Mouse (Mus musculus): ENCODE data around the gene Mllt10. TPM values are rescaled to one million over a fixed set of nuclear protein-coding genes. Genes with fewer than 3 reads are reported as not detected.

Gene Mllt10
- total RNA-seq, 2 experiments from 2014 or later: 31.0 to 33.4 TPM

- DNase-seq: no peak
Measured at GRCm38 (mm10) chr2:18201820-18202462, 146.9 kb downstream of the Mllt10 start.

GRCm38 (mm10) chr2:18202923-18203322 lies 147.9 kb downstream of the Mllt10 start:
- no peak for DNase-seq

- peak; percentile 66 to 72 for DNase-seq
Measured at GRCm38 (mm10) chr2:18205118-18205517, 150.1 kb downstream of the Mllt10 start.

GRCm38 (mm10) chr2:18206811-18207210 lies 151.8 kb downstream of the Mllt10 start:
- DNase-seq: no peak

GRCm38 (mm10) chr2:18208578-18208977 lies 153.5 kb downstream of the Mllt10 start:
- DNase-seq: no peak

GRCm38 (mm10) chr2:18209211-18209823 lies 154.3 kb downstream of the Mllt10 start:
- DNase-seq: no peak

- DNase-seq: no peak
Measured at GRCm38 (mm10) chr2:18209948-18210347, 154.9 kb downstream of the Mllt10 start.

GRCm38 (mm10) chr2:18214031-18214430 lies 159.0 kb downstream of the Mllt10 start:
- DNase-seq: no peak

- peak; percentile 45 to 48 for DNase-seq
Measured at GRCm38 (mm10) chr2:18217867-18218266, 162.8 kb downstream of the Mllt10 start.

- DNase-seq: peak in 1 of 2 experiments; percentile 13
Measured at GRCm38 (mm10) chr2:18218500-18218899, 163.5 kb downstream of the Mllt10 start.

- DNase-seq: peak; percentile 42 to 65
Measured at GRCm38 (mm10) chr2:18219136-18219535, 164.1 kb downstream of the Mllt10 start.

- peak; percentile 34 to 39 for DNase-seq
Measured at GRCm38 (mm10) chr2:18219569-18219968, 164.5 kb downstream of the Mllt10 start.

GRCm38 (mm10) chr2:18228486-18229062 lies 173.5 kb downstream of the Mllt10 start:
- no peak for DNase-seq

- DNase-seq: peak; percentile 34 to 51
Measured at GRCm38 (mm10) chr2:18229279-18229678, 174.2 kb downstream of the Mllt10 start.

GRCm38 (mm10) chr2:18231143-18231542 lies 176.1 kb downstream of the Mllt10 start:
- no peak for DNase-seq

GRCm38 (mm10) chr2:18232883-18233567 lies 178.0 kb downstream of the Mllt10 start:
- no peak for DNase-seq

- DNase-seq: no peak
Measured at GRCm38 (mm10) chr2:18235524-18235923, 180.5 kb downstream of the Mllt10 start.

GRCm38 (mm10) chr2:18249224-18249623 lies 194.2 kb downstream of the Mllt10 start:
- DNase-seq: peak in 1 of 2 experiments; percentile 11

Small RNAs within 50 kb of the gene (microRNA-seq; reads per million reads assigned to microRNA genes)
- gene Gm23638: 0 reads per million in 2 experiments
- 0 to 2.2 reads per million in 2 experiments for gene Mir7655

Other genes starting within 250 kb of the Mllt10 start
- gene H2al2a, start 58.3 kb upstream of the Mllt10 start, total RNA-seq (2021): not detected
- gene A930004D18Rik, start 17.5 kb upstream of the Mllt10 start, total RNA-seq (2021): 1 to 10 TPM; 3.4 to 4.3 TPM
- gene Skida1, start 6.2 kb upstream of the Mllt10 start, total RNA-seq (2021): 1 to 10 TPM; 2.0 to 2.2 TPM